ENCODE assay signal across 27 mouse cellular contexts in the genomic region with DNA sequence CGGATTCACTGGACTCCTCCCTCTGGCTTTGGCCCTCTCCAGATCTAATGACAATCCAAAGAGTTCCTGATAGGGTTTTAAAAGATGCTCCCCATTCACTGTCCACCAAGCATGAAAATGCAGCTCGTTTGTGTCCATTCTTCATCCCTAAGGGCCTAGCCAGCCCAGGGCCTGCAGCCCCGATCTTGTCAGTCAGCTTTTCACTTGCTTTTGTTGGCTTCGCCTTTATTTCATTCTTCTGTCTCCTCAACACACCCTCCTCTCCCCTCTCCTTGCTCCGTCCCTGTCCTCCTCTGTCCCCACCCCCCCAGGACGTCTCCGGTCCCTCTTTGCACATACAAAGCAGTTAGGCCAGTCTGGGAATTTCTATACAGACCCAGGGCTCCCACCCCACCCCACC. TPM values are rescaled to one million over a fixed set of nuclear protein-coding genes. Genes with fewer than 3 reads are reported as not detected.
A peak's percentile ranks its signal among the peaks of the same experiment; 100 is the strongest.
DNase-seq lines count a peak whose midpoint lies in the region; ATAC-seq lines count a peak whose summit lies in the region.
"Had no signal": no experiment of that assay in that cellular context is flagged by ENCODE, and none has a peak within 500 bp of the region (broad histone marks: within the 10 kb centered on the region; RNA-seq: fewer than 3 reads in every experiment).

No protein-coding gene starts in this region.

- H3K4me2 ChIP-seq in hindbrain, embryonic 12.5 days (replicated peaks), result no peak overlapping the region
- H3K4me2 ChIP-seq in hindbrain, embryonic 14.5 days (replicated peaks), result no peak overlapping the region
- H3K4me2 ChIP-seq in neural tube, embryonic 11.5 days (ENCODE audit: low read depth), result no peak overlapping the region
- H3K4me2 ChIP-seq: embryonic facial prominence, embryonic 13.5 days; forebrain, embryonic 12.5 days; intestine, embryonic 15.5 days had no signal

- H3K9ac ChIP-seq in hindbrain, embryonic 12.5 days, result no peak overlapping the region
- no peak overlapping the region for H3K9ac ChIP-seq in hindbrain, embryonic 14.5 days
- H3K9ac ChIP-seq in neural tube, embryonic 11.5 days (ENCODE audit: low read length), result no peak overlapping the region
- H3K9ac ChIP-seq: embryonic facial prominence, embryonic 13.5 days; forebrain, embryonic 12.5 days; intestine, embryonic 15.5 days had no signal

- ATAC-seq in hindbrain, embryonic 12.5 days (ENCODE audit: low FRiP score), result peak; percentile 71
- no peak for ATAC-seq in hindbrain, embryonic 14.5 days (ENCODE audit: low FRiP score)
- ATAC-seq in neural tube, embryonic 11.5 days (ENCODE audit: insufficient read depth, low FRiP score, low TSS enrichment), result peak; percentile 17; the same call in 1 of the 2 replicates
- ATAC-seq: CD4-positive, CD25-positive, alpha-beta regulatory T cell, adult 4 months; forebrain, embryonic 16.5 days; intestine, embryonic 15.5 days had no signal

- H3K27me3 ChIP-seq in hindbrain, embryonic 12.5 days, result peaks cover 74% of the 10 kb centered on the region
- H3K27me3 ChIP-seq in hindbrain, embryonic 14.5 days (ENCODE audit: control insufficient read depth, insufficient read depth, low read length), result peaks cover 49% of the 10 kb centered on the region
- peaks cover 38% of the 10 kb centered on the region for H3K27me3 ChIP-seq in neural tube, embryonic 11.5 days (ENCODE audit: control insufficient read depth, insufficient read depth, low read length)
- H3K27me3 ChIP-seq: intestine, embryonic 15.5 days had no signal

- 16% methylated on average over 7 of the region's 7 CpGs for WGBS in hindbrain, embryonic 12.5 days
- WGBS in hindbrain, embryonic 14.5 days, result 17% methylated on average over 7 of the region's 7 CpGs
- 28% methylated on average over 7 of the region's 7 CpGs for WGBS in neural tube, embryonic 11.5 days

- no peaks in the 10 kb centered on the region for H3K36me3 ChIP-seq in hindbrain, embryonic 12.5 days
- H3K36me3 ChIP-seq in hindbrain, embryonic 14.5 days (replicated peaks; ENCODE audit: control insufficient read depth, insufficient read depth), result no peaks in the 10 kb centered on the region
- no peaks in the 10 kb centered on the region for H3K36me3 ChIP-seq in neural tube, embryonic 11.5 days (ENCODE audit: control insufficient read depth, insufficient read depth, low read length)
- H3K36me3 ChIP-seq: embryonic facial prominence, embryonic 13.5 days; forebrain, embryonic 12.5 days; heart, embryonic 10.5 days; intestine, embryonic 15.5 days had no signal

- no peaks in the 10 kb centered on the region for H3K9me3 ChIP-seq in hindbrain, embryonic 12.5 days (replicated peaks)
- H3K9me3 ChIP-seq in hindbrain, embryonic 14.5 days (ENCODE audit: control insufficient read depth, low read length), result peaks cover 6% of the 10 kb centered on the region
- no peaks in the 10 kb centered on the region for H3K9me3 ChIP-seq in neural tube, embryonic 11.5 days (ENCODE audit: control insufficient read depth, low read length)
- H3K9me3 ChIP-seq: forebrain, embryonic 12.5 days; heart, embryonic 10.5 days; intestine, embryonic 15.5 days had no signal

- H3K4me1 ChIP-seq in hindbrain, embryonic 12.5 days, result peaks cover 16% of the 10 kb centered on the region
- H3K4me1 ChIP-seq in hindbrain, embryonic 14.5 days (replicated peaks; ENCODE audit: control insufficient read depth, insufficient read depth, low read length), result no peaks in the 10 kb centered on the region
- H3K4me1 ChIP-seq in neural tube, embryonic 11.5 days (ENCODE audit: control insufficient read depth, insufficient read depth, low read length), result peaks cover 8% of the 10 kb centered on the region
- H3K4me1 ChIP-seq: embryonic facial prominence, embryonic 13.5 days; heart, embryonic 10.5 days; intestine, embryonic 15.5 days had no signal

- H3K4me3 ChIP-seq in hindbrain, embryonic 12.5 days, result no peak overlapping the region
- no peak overlapping the region for H3K4me3 ChIP-seq in hindbrain, embryonic 14.5 days (replicated peaks; ENCODE audit: low read length)
- H3K4me3 ChIP-seq in neural tube, embryonic 11.5 days (ENCODE audit: low read depth, low read length), result no peak overlapping the region
- H3K4me3 ChIP-seq: embryonic facial prominence, embryonic 13.5 days; forebrain, embryonic 12.5 days; heart, embryonic 10.5 days; intestine, embryonic 15.5 days had no signal

- no peak overlapping the region for H3K27ac ChIP-seq in hindbrain, embryonic 12.5 days
- no peak overlapping the region for H3K27ac ChIP-seq in hindbrain, embryonic 14.5 days
- no peak overlapping the region for H3K27ac ChIP-seq in neural tube, embryonic 11.5 days (ENCODE audit: low read depth, low read length)
- H3K27ac ChIP-seq: embryonic facial prominence, embryonic 13.5 days; forebrain, embryonic 12.5 days; heart, embryonic 10.5 days; intestine, embryonic 15.5 days had no signal

- DNase-seq in embryo, embryonic 10 days (ENCODE audit: low spot score), result peak; percentile 61
- no peak for DNase-seq in embryo, embryonic 9.5 days (ENCODE audit: extremely low spot score)
- no peak for DNase-seq in hindbrain, embryonic 14.5 days (ENCODE audit: low spot score)
- peak; percentile 44 for DNase-seq in neural tube, embryonic 11.5 days (ENCODE audit: low spot score)
- no peak for DNase-seq in neural tube, embryonic 10.5 days (ENCODE audit: extremely low spot score, low spot score)
- no peak for DNase-seq in layer of hippocampus, adult 8-10 months (ENCODE audit: low spot score in 2 of 2)
- DNase-seq: adrenal gland, postnatal 10 days; B cell, adult 2 months; cerebellum, adult 11 months; cerebellum, adult 8-10 months; cerebellum, postnatal 14 days; gastrocnemius, postnatal 10 days; heart, adult 18-20 months; heart, postnatal 10 days; heart, postnatal 4 days had no signal

RNA-seq across cellular contexts. Expression of a gene that starts 6.2 kb away (rescaled TPM):
- polyA plus RNA-seq in hindbrain, embryonic 12.5 days (2016; fragmentation: Nextera tagmentation; extraction: Ambion mirVana), result 47.5 and 50.0 TPM in 2 replicates
- polyA plus RNA-seq in hindbrain, embryonic 14.5 days (2014; fragmentation: Nextera tagmentation; extraction: Ambion mirVana), result 41.6 TPM in 2 replicates
- 9.5 and 10.9 TPM in 2 replicates for polyA plus RNA-seq in neural tube, embryonic 11.5 days (2014; fragmentation: Nextera tagmentation; extraction: Ambion mirVana)
- total RNA-seq in layer of hippocampus, adult 8-10 months (2022), result 10 to 100 TPM; 37.3 to 46.9 (median 41.6) TPM

RNA-seq across cellular contexts. Expression of a gene that starts 17.0 kb away (rescaled TPM):
- 0.70 and 0.83 TPM in 2 replicates for polyA plus RNA-seq in hindbrain, embryonic 12.5 days (2016; fragmentation: Nextera tagmentation; extraction: Ambion mirVana)
- polyA plus RNA-seq in hindbrain, embryonic 14.5 days (2014; fragmentation: Nextera tagmentation; extraction: Ambion mirVana), result not detected in 2 replicates
- polyA plus RNA-seq in neural tube, embryonic 11.5 days (2014; fragmentation: Nextera tagmentation; extraction: Ambion mirVana), result 11.2 and 14.7 TPM in 2 replicates
- not detected for total RNA-seq in layer of hippocampus, adult 8-10 months (2022)
- total RNA-seq: adrenal gland, postnatal 10 days; adrenal gland, postnatal 4 days; common myeloid progenitor, adult 5-6 weeks; gastrocnemius, postnatal 10 days; gastrocnemius, postnatal 4 days; heart, adult 18-20 months; heart, postnatal 10 days; heart, postnatal 4 days; MEL had no signal
- polyA plus RNA-seq: CD4-positive, CD25-positive, alpha-beta regulatory T cell, adult 4 months; embryonic facial prominence, embryonic 13.5 days; heart, embryonic 10.5 days; heart, embryonic 14.5 days had no signal

Comparison
In these comparisons a context has a peak if more than half of its experiments do, and no peak if none do; other contexts are left out.
1. DNase-seq: peak in embryo, embryonic 10 days (single experiment) and neural tube, embryonic 11.5 days (single experiment); none in embryo, embryonic 9.5 days (single experiment), hindbrain, embryonic 14.5 days (single experiment), neural tube, embryonic 10.5 days (single experiment) and layer of hippocampus, adult 8-10 months (0 of 2).